Comparison of ENCODE assay signal across 8 mouse cellular contexts in genomic region chr13:75090411-75090779, GRCm38 (mm10). TPM values are rescaled to one million over a fixed set of nuclear protein-coding genes. Genes with fewer than 3 reads are reported as not detected.
A peak's percentile ranks its signal among the peaks of the same experiment; 100 is the strongest.
DNase-seq lines count a peak whose midpoint lies in the region; ATAC-seq lines count a peak whose summit lies in the region.

No protein-coding gene starts in this region.

- peak overlapping the region; percentile 56 for H3K4me2 ChIP-seq in kidney, embryonic 16.5 days (replicated peaks; ENCODE audit: low read depth, low read length)
- H3K4me2 ChIP-seq in intestine, embryonic 14.5 days (ENCODE audit: low read length) = peak overlapping the region; percentile 54
- H3K4me2 ChIP-seq in midbrain, embryonic 16.5 days (ENCODE audit: low read length) = peak overlapping the region; percentile 70

- no peak overlapping the region for H3K9ac ChIP-seq in kidney, embryonic 16.5 days (replicated peaks; ENCODE audit: low read length)
- H3K9ac ChIP-seq in intestine, embryonic 14.5 days (ENCODE audit: low read length) = no peak overlapping the region
- H3K9ac ChIP-seq in midbrain, embryonic 16.5 days (ENCODE audit: low read depth, low read length) = peak overlapping the region; percentile 60

- peaks cover 4% of the 10 kb centered on the region; the same call in 1 of the 2 replicates for H3K27me3 ChIP-seq in kidney, embryonic 16.5 days (ENCODE audit: insufficient read depth, low read length)
- H3K27me3 ChIP-seq in intestine, embryonic 14.5 days (replicated peaks; ENCODE audit: control insufficient read depth, insufficient read depth, low read length) = peaks cover 31% of the 10 kb centered on the region
- H3K27me3 ChIP-seq in midbrain, embryonic 16.5 days (ENCODE audit: control insufficient read depth, insufficient read depth, low read depth, low read length) = no peaks in the 10 kb centered on the region

- peaks cover 9% of the 10 kb centered on the region; the same call in 1 of the 2 replicates for H3K4me1 ChIP-seq in kidney, embryonic 16.5 days (ENCODE audit: insufficient read depth, low read length)
- no peaks in the 10 kb centered on the region for H3K4me1 ChIP-seq in intestine, embryonic 14.5 days (replicated peaks; ENCODE audit: control insufficient read depth, insufficient read depth, low read length)
- H3K4me1 ChIP-seq in midbrain, embryonic 16.5 days (ENCODE audit: control insufficient read depth, insufficient read depth, low read length) = no peaks in the 10 kb centered on the region

- H3K27ac ChIP-seq in kidney, embryonic 16.5 days (ENCODE audit: low read length) = no peak overlapping the region
- H3K27ac ChIP-seq in intestine, embryonic 14.5 days (ENCODE audit: low read depth) = no peak overlapping the region
- no peak overlapping the region for H3K27ac ChIP-seq in midbrain, embryonic 16.5 days (ENCODE audit: low read length)

- peak overlapping the region; percentile 43 for H3K4me3 ChIP-seq in kidney, embryonic 16.5 days (ENCODE audit: low read length)
- H3K4me3 ChIP-seq in intestine, embryonic 14.5 days (ENCODE audit: low read depth, low read length) = peak overlapping the region; percentile 29
- peak overlapping the region; percentile 57 for H3K4me3 ChIP-seq in midbrain, embryonic 16.5 days (ENCODE audit: low read depth, low read length)

- no peak for ATAC-seq in kidney, embryonic 16.5 days (ENCODE audit: low FRiP score, low TSS enrichment)
- ATAC-seq in intestine, embryonic 14.5 days (replicated peaks; ENCODE audit: low FRiP score, low TSS enrichment, low read depth) = no peak
- peak; percentile 76 for ATAC-seq in midbrain, embryonic 16.5 days

- no peak for DNase-seq in kidney, adult 8-10 months
- DNase-seq in WW6 (ENCODE audit: low read depth, low spot score) = peak; percentile 24
- peak; percentile 68 for DNase-seq in embryo, embryonic 10.5 days (ENCODE audit: low spot score)
- DNase-seq in intestine, embryonic 14.5 days (ENCODE audit: low spot score) = peak; percentile 52
- no peak for DNase-seq in urinary bladder, postnatal 14 days (ENCODE audit: low spot score)
- no peak for DNase-seq in ovary, postnatal 10 days (ENCODE audit: low spot score)

- no peaks in the 10 kb centered on the region for H3K9me3 ChIP-seq in kidney, embryonic 16.5 days (ENCODE audit: low read length)
- H3K9me3 ChIP-seq in intestine, embryonic 14.5 days (ENCODE audit: control insufficient read depth, low read length) = no peaks in the 10 kb centered on the region
- no peaks in the 10 kb centered on the region for H3K9me3 ChIP-seq in midbrain, embryonic 16.5 days (replicated peaks; ENCODE audit: control insufficient read depth, low read length, poor library complexity, severe bottlenecking)

- WGBS in kidney, embryonic 16.5 days = under 1% methylated on average over 12 of the region's 12 CpGs
- under 1% methylated on average over 12 of the region's 12 CpGs for WGBS in intestine, embryonic 14.5 days
- 1% methylated on average over 12 of the region's 12 CpGs for WGBS in midbrain, embryonic 16.5 days

- no peaks in the 10 kb centered on the region for H3K36me3 ChIP-seq in kidney, embryonic 16.5 days (ENCODE audit: insufficient read depth, low read length)
- H3K36me3 ChIP-seq in intestine, embryonic 14.5 days (ENCODE audit: control insufficient read depth, insufficient read depth, low read length) = no peaks in the 10 kb centered on the region
- H3K36me3 ChIP-seq in midbrain, embryonic 16.5 days (ENCODE audit: control insufficient read depth, insufficient read depth, low read length) = no peaks in the 10 kb centered on the region

RNA-seq across cellular contexts. Expression of gene Pcsk1, which starts 0.8 kb away (rescaled TPM):
- polyA plus RNA-seq in kidney, embryonic 16.5 days (2015; fragmentation: Nextera tagmentation; extraction: Ambion mirVana) = 0.05 and 0.14 TPM in 2 replicates
- polyA plus RNA-seq in intestine, embryonic 14.5 days (2014; fragmentation: Nextera tagmentation; extraction: Ambion mirVana) = 1.1 and 1.8 TPM in 2 replicates
- polyA plus RNA-seq in midbrain, embryonic 16.5 days (2015; fragmentation: Nextera tagmentation; extraction: Ambion mirVana) = 2.7 and 4.0 TPM in 2 replicates

Comparison
In these comparisons a context has a peak if more than half of its experiments do, and no peak if none do; other contexts are left out.
1. DNase-seq: peak in WW6 (single experiment), embryo, embryonic 10.5 days (single experiment) and intestine, embryonic 14.5 days (single experiment); none in kidney, adult 8-10 months (0 of 2), urinary bladder, postnatal 14 days (single experiment) and ovary, postnatal 10 days (single experiment).
2. Peak in every context shown above with its lines, with median percentiles within 50 percentile points of each other: H3K4me2 ChIP-seq and H3K4me3 ChIP-seq.